Mouse (Mus musculus): ENCODE measurements around the gene Card9.
A peak's percentile ranks its signal among the peaks of the same experiment; 100 is the strongest.

Card9 gene

DNA sequence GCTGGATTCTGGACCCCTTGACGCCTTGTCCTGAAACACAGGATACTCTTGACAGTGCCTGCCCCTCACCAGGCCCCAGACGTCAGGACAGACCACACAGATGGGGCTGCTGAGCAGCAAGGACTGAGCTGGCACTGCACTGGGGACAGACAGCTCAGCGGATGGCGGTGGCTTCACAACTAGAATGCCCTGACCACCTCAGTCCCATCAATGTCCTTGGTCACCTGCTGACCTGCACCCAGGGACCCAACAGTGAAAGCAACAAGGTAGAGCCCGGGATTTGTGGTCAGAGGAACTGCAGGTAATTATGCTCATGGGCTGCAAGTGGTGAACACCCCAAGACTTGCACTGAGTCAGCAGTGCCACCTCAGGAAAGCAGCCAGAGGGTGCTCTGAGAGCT lies 2.3 kb upstream of the Card9 start:
- DNase-seq (ENCODE audit: low spot score) = no peak

- no peak for DNase-seq (ENCODE audit: low spot score)
These were observed 735 bp downstream of the Card9 start for GRCm38 (mm10) chr2:26359983-26360382.

GRCm38 (mm10) chr2:26358667-26359320 lies 1.9 kb downstream of the Card9 start:
- no peak for DNase-seq (ENCODE audit: low spot score)

DNA sequence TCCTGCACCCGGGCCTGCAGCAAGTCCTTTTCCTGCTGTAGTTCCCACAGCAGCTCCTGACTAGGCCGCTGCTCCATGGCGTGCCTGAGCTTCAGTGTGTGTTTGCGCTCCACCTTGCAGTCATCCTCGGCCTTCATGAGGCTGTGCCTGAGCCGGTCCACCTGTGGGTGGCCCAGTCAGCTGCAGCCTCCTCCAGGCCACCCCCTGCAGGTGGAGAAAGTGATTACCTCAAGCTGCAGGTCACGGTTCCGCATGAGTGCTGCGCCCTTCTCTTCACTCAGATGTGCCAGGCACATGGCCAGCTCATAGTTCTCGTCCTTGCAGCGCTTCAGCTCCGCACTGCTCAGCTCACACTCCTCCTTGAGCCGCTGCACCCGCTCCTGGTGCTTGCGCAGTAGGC lies 3.2 kb downstream of the Card9 start:
- no peak for DNase-seq (ENCODE audit: low spot score)

DNA sequence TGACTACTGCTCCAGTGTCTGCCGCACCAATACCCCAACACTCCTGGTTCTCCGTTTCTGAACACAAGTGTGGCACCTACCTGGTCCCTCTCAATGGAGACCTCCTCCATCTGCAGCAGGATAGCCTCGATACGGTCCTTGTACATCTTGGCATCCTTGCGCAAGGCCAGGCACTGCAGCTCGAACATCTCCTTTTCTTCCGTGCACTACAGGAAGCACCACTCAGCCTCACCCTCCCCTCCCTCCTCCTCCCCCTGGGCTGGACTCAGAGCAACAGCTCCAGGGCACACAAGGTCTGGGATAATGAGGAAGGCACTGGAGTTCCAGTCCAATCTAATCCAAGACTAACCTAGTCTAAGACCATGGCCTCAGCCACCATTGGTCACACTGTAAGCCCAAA lies 4.0 kb downstream of the Card9 start:
- no peak for DNase-seq (ENCODE audit: low spot score)

DNA sequence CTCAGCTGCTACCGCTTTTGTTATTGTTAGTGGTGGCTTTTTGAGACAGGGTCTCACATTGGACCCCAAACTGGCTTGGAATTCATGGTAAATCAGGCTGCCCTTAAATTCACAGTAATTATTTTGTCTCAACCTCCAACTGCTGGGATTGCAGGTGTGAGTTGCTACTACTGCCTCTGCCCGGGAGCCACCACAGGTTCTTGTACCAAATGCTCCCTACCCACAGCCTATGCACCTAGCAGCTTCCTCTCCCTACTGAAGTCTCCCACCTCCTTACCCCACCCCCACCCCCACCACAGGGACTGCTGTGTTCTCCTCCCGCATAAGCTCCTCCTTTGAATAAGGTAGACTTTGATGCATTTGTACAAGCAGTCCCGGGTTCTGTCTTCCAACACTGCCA lies 4.5 kb downstream of the Card9 start:
- no peak for DNase-seq (ENCODE audit: low spot score)

DNA sequence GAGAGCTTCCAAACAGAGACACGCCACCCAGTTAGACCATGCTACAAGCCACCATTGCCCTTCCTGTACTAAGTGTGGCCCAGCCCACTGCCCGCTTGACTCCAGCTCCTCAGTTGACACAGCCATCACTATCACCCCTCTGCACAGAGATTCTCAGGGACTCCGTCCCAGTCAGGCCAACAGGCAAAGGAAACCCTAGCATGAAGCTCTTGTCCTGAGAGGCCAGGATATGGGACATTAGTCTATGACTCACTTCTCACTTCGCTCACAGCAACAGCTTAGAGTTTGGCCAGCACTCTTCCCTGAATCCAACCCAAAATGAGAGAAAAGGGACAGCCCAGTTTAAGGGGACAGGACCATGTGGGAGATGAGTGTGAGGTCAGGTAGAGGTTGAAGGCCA lies 6.3 kb downstream of the Card9 start:
- no peak for DNase-seq (ENCODE audit: low spot score)

DNA sequence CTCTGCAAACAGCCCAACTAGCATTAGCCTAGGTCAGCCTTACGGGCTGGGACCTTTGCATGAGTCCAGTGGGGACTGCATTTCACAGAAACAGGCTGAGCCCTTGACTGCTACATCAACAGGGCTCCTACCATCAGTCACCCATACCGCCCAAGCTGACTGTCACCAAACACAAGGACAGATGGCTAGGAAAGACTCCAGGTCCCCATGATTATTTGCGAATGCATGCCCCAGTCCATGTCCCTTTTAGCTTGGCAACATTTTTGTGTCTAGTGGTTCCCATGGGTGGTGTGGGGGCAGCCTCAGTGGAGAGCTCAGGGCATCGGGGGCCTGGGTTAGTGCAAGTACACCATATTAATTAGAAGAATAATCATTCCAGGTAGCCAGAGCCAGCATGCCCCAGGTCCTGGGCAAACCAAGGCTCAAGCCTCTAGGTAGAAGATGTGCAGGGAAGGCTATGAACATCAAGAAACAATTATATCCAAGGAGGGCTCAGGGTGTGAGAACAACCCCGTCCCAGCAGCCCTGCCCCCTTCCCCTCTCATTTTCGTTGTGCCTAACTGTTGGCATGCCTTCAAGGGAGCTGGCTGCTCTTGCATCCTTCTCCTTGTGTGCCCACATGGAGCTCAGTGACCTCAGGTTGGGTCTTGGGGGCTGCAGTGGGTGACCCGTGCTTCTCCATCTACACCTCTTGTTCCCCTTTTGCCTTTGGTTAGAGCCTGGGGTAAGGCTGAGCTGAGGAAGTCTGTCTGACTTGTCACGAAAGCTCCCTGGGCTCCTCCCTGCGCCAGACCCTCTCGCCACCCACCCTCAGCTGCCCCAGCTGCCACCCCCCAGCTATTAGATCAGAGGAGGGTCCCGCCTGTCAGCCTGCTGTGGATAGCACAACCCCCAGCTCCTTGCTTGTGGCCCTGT lies 7.4 kb downstream of the Card9 start:
- DNase-seq (ENCODE audit: low spot score) = no peak

DNA sequence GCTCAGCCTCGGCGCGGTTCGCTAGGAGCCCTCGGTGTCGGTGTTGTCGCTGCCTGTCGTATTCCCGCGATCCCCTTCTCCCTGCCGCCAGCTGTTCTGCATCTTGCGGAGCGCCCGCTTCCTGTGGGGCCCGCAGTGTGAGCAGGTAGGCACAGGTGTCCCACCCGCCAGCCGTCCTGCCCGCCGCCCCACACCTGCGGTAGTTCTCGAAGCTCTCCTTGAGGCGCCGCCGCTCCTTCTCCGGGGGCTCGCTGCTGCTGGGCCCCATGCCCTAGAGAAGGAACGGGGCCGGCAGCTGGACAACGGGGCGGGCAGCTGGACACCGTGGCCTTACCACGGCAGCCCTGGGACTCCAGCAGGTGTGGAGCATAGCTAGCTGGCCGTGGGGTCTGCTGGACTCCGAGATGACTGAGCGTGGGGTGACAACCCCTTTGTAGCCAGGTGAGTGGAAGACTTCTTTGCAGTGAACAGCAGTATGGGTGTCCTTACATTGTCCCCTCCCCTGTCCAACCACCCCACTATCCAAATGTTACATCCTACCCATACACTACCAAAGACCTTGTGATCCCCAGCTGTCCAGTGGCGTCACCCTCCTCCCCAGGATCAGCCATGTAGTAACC lies 8.3 kb downstream of the Card9 start:
- DNase-seq (ENCODE audit: low spot score) = no peak

- DNase-seq (ENCODE audit: low spot score) = peak; percentile 95
These were observed 9.1 kb downstream of the Card9 start, which contains the start of gene Dnlz for GRCm38 (mm10) chr2:26351358-26352290. TSS of gene Dnlz (minus strand) at chr2:26352110.

DNA sequence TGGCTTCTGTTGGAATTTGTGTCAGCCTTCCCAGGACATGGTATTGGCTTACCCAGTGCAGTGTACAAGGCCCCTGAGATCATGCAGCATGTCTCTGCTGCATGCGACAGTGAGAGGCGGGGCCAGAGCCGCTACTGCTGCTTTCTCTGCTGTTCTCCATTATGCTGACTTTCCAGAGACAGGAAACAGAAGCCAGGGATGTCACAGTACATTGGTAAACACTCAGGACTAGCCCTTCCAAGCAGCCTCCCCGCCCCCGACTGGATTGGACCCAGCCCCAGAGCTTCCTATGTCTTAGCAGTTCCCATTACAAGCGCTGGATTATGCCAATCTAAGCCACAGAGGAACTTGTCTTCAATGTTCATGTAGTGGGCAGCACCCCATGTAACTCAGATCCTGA lies 12.5 kb downstream of the Card9 start:
- DNase-seq (ENCODE audit: low spot score) = no peak

DNA sequence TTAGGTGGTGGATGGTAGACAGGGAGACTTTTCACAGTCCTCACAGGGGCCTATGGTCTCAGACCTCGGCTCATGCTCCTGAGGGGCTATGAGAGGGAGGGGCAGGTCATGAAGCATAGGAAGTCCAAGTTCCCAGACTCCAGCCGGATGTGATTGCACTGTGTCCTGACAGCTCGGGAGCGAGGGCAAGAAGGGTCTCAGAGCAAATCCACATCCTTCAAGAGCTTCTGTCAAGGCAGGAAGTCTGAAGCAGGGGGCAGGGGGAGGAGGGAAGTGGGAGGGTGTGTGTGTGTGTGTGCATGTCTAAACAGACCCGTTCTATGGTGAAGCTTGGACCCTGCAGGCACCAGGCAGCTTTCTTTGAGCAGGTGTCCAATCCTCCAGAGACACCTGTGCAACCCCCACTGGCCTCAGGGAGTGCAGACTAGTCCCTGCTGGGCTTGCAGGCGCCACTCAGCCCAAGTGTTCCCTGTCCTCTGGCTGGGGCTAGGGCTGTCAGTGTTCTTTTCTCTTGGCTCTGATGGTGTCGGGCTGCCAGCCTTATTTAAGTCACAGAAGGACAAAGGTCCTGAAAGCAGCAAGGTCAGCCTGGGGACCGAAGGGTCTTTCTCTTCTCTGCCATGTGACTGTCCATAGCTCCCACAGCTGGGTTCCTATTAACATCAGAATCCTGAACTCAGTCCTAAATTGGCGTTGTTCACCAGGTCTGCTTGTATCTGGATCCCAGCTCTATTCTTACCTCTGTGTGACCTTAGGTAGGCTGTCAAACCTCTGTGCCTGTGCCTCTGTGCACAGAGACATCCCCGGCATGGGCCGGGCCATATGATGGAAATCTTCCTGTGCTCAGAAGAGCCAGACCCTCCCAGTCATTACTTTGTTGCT lies 17.9 kb downstream of the Card9 start:
- DNase-seq (ENCODE audit: low spot score) = no peak

DNA sequence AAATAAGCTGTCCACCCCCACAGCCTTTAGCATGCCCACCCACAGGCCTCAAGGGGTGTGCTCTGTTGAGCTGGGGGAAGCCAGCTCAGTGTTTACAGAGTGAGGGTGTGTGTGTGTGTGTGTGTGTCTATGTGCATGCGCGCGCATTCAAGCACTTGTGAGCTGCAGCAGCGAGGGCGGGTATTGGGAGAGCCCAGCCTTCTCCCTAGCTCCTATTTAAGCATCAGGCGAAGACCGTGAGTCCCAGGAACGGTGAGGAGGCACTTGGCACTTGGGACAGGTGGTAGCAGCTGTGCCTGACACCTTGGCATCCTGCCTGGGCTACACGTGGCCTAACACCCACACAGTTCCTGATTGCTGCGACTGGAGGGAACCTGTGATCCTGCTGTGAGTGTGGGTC lies 18.7 kb downstream of the Card9 start:
- peak; percentile 83 for DNase-seq (ENCODE audit: low spot score)

DNA sequence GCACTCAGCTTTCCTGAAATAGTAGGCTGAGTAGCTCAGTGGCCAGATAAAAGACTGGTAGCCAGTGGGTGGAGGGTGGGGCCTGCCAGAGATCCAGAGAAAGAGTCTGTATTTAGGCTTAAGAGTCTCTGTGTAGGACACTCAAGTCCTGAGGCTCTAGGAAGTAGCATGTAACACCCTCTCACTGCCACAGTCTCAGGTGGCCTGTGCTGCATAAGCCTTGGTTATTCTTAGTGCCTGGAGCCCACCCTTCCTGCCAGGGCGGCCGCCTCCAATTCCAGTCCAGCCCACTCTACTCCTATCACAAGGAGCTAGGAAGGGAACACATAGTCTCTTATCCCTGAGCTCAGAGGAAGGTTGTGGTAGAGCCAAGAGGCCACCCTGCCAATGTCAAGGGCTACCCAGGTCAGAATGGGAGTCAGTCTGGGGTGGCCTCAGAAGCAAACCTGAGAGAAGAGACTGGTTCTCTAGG lies 19.2 kb downstream of the Card9 start:
- DNase-seq (ENCODE audit: low spot score) = no peak

GRCm38 (mm10) chr2:26339204-26339551 lies 21.5 kb downstream of the Card9 start:
- peak; percentile 83 for DNase-seq (ENCODE audit: low spot score)

- DNase-seq (ENCODE audit: low spot score) = no peak
These were observed 22.2 kb downstream of the Card9 start for GRCm38 (mm10) chr2:26338302-26339203.

GRCm38 (mm10) chr2:26330702-26331101 lies 30.0 kb downstream of the Card9 start:
- DNase-seq (ENCODE audit: low spot score) = no peak

DNA sequence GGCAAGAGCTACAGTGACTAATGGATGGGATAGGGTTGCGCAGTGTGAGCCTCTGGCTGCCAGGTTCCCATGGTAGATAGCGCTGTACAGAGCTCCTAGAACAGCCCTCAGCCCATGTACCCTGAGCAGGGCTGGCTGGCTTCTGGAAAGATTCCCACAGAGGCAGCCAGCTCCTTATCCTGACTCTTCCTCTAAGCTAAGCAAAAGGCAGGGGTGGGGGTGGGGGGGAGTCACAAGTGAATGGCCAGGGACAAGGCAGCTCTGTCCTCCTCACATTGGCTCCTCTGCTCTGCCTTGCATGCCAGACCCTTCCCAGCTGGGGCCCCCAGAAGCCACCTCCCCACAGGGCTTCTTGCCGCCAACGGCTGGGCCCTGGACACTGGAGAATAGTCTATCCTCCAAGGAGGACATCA lies 30.7 kb downstream of the Card9 start:
- no peak for DNase-seq (ENCODE audit: low spot score)

DNA sequence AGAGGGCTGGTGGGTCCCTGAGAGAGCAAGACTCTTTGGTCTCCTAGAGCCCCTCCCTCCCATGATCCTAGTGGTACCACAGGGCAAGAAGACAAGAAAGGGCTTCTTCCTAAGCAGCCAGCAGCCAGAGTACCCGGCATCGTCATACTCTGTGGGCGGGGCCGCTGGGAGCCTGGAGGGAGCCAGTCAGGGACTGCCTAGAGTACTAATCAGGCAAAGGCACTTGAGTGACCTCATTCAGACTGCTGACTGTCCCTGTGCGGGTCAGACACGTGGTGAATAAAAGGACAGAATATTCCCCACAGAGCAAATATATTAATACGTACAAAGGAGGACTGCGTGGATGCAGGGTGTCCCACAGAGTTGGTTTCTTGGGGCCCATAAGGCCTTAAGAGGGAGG lies 31.3 kb downstream of the Card9 start:
- DNase-seq (ENCODE audit: low spot score) = no peak

DNA sequence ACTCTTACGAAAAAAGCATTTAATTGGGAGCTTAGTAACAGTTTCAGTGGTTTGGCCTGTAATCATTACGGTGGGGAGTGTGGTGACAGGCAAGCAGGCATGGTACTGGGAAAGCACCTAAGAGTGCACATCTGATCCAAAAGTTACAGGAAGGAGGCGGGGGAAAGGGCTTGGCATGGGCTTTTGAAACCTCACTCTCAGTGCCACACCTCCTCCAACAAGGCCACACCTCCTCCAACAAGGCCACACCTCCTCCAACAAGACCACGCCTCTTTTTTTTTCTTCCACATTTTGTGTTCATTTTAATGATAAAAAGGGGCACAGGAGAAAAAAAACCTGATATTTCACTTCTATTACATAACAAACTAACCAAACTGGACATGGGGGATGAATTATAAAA lies 32.9 kb downstream of the Card9 start:
- no peak for DNase-seq (ENCODE audit: low spot score)
